Mouse (Mus musculus) spleen, adult 2 months (tissue): ENCODE data around the gene Nrros. TPM values are rescaled to one million over a fixed set of nuclear protein-coding genes. Genes with fewer than 3 reads are reported as not detected.

ENCODE experiments used
- DNase-seq, 2 experiments: peaks; one replicate each; pipeline versions ENCODE4 v3.0.0 to v3.0.0-alpha.2; 2012 to 2021; ENCODE audit warnings: low spot score in 2 of 2, low read depth in 1 of 2
- H3K27ac ChIP-seq: fragments of 200-500 bp; 2 replicates; pipeline ENCODE4 v1.5.1; 2012; ENCODE audit warnings: low read length, inconsistent platforms; ENCODE audit not compliant: insufficient read depth
- H3K27me3 ChIP-seq: fragments of 200-500 bp; 2 replicates; pipeline ENCODE4 v1.6.1; 2012; ENCODE audit warnings: mild to moderate bottlenecking, moderate library complexity, low read length, inconsistent platforms; ENCODE audit not compliant: control insufficient read depth, insufficient read depth
- H3K36me3 ChIP-seq: fragments of 200-500 bp; 2 replicates; pipeline ENCODE4 v1.6.1; 2012; ENCODE audit warnings: mild to moderate bottlenecking, low read length, inconsistent platforms; ENCODE audit not compliant: control insufficient read depth, insufficient read depth
- H3K4me1 ChIP-seq: fragments of 200-500 bp; 2 replicates; pipeline ENCODE4 v1.6.1; 2011; ENCODE audit warnings: inconsistent platforms; ENCODE audit not compliant: control insufficient read depth, insufficient read depth, insufficient read length
- H3K4me3 ChIP-seq: fragments of 200-500 bp; 2 replicates; pipeline ENCODE4 v1.5.1; 2011; ENCODE audit warnings: mild to moderate bottlenecking, inconsistent platforms; ENCODE audit not compliant: insufficient read depth, insufficient read length; ENCODE audit errors: extremely low read depth
- CTCF ChIP-seq: fragments of 200-500 bp; IDR thresholded peaks from 2 replicates; pipeline ENCODE4 v1.5.1; 2011; ENCODE audit warnings: mild to moderate bottlenecking, inconsistent platforms; ENCODE audit not compliant: insufficient read depth, insufficient read length, insufficient replicate concordance; ENCODE audit errors: extremely low read depth
- POLR2A ChIP-seq: fragments of 200-500 bp; IDR thresholded peaks from 2 replicates; pipeline ENCODE4 v1.6.1; 2011; ENCODE audit warnings: low read depth, low read length, inconsistent platforms
- WGBS: fragments of 180-500 bp; shearing (Covaris S2); methylation state at CpG from one replicate; pipeline ENCODE4 v1.1.7; 2018; 5-methylcytosine and 5-hydroxymethylcytosine counted together
- polyA plus RNA-seq: library from polyadenylated mRNA; depleted of rRNA; stranded (reverse); fragments of >200 nt; gene quantifications from 2 replicates; pipeline ENCODE4 v1.2.3, GENCODE M21; 2012

Nrros gene
- polyA plus RNA-seq, 1 experiment: 105 TPM

GRCm38 (mm10) chr16:32120454-32120853, 44.9 kb downstream of the Nrros start:
- Histone ChIP-seq H3K4me1 (peaks cover 20% of the 10 kb centered on the region; the same call in 1 of the 2 replicates), H3K36me3 (no peaks in the 10 kb centered on the region), H3K27ac (no peak overlapping the region), H3K4me3 (no peak overlapping the region), H3K27me3 (no peaks in the 10 kb centered on the region)
- 96% methylated on average over 3 of the region's 3 CpGs for WGBS
- TF ChIP-seq CTCF (no peak), POLR2A (no peak)
- DNase-seq: no peak

- H3K4me3 ChIP-seq: no peak overlapping the region
- no peak for DNase-seq
- H3K27ac ChIP-seq: no peak overlapping the region
- no peaks in the 10 kb centered on the region for H3K36me3 ChIP-seq
- TF ChIP-seq POLR2A: no peak
- TF ChIP-seq CTCF: no peak
- H3K4me1 ChIP-seq: peaks cover 22% of the 10 kb centered on the region; the same call in 1 of the 2 replicates
- 62% methylated on average over 5 of the region's 5 CpGs for WGBS
- no peaks in the 10 kb centered on the region for H3K27me3 ChIP-seq
These were observed 49.2 kb downstream of the Nrros start for GRCm38 (mm10) chr16:32116186-32116585.

GRCm38 (mm10) chr16:32115781-32116180, 49.6 kb downstream of the Nrros start:
- peaks cover 22% of the 10 kb centered on the region; the same call in 1 of the 2 replicates for H3K4me1 ChIP-seq
- TF ChIP-seq POLR2A (no peak), CTCF (no peak)
- 46% methylated on average over 6 of the region's 6 CpGs for WGBS
- no peak for DNase-seq
- H3K4me3 ChIP-seq: no peak overlapping the region
- H3K36me3 ChIP-seq: no peaks in the 10 kb centered on the region
- H3K27me3 ChIP-seq: no peaks in the 10 kb centered on the region
- no peak overlapping the region for H3K27ac ChIP-seq

GRCm38 (mm10) chr16:32114968-32115695, 50.3 kb downstream of the Nrros start:
- WGBS: 19% methylated on average over 15 of the region's 15 CpGs

GRCm38 (mm10) chr16:32114406-32114805, 51.0 kb downstream of the Nrros start:
- TF ChIP-seq CTCF (no peak), POLR2A (no peak)
- Histone ChIP-seq H3K4me3 (no peak overlapping the region), H3K27me3 (no peaks in the 10 kb centered on the region), H3K27ac (peak overlapping the region; percentile 46), H3K4me1 (peaks cover 22% of the 10 kb centered on the region; the same call in 1 of the 2 replicates), H3K36me3 (no peaks in the 10 kb centered on the region)
- DNase-seq: no peak
- WGBS: 89% methylated on average over 10 of the region's 10 CpGs

More at GRCm38 (mm10) chr16:32114968-32115695, 50.3 kb downstream of the Nrros start:
- Histone ChIP-seq H3K4me1 (peaks cover 22% of the 10 kb centered on the region; the same call in 1 of the 2 replicates), H3K36me3 (no peaks in the 10 kb centered on the region), H3K4me3 (no peak overlapping the region), H3K27ac (peak overlapping the region; percentile 46; the same call in 1 of the 2 replicates), H3K27me3 (no peaks in the 10 kb centered on the region)
- no peak for TF ChIP-seq POLR2A
- TF ChIP-seq CTCF: peak; percentile 87; the same call in 1 of the 2 replicates
- DNase-seq: peak in 1 of 2 experiments; percentile 84

GRCm38 (mm10) chr16:32113541-32114218, 51.7 kb downstream of the Nrros start:
- no peak for TF ChIP-seq CTCF
- TF ChIP-seq POLR2A: no peak
- H3K27me3 ChIP-seq: no peaks in the 10 kb centered on the region
- H3K4me3 ChIP-seq: peak overlapping the region; percentile 37; the same call in 1 of the 2 replicates
- H3K4me1 ChIP-seq: peaks cover 22% of the 10 kb centered on the region; the same call in 1 of the 2 replicates
- peak overlapping the region; percentile 81 for H3K27ac ChIP-seq
- H3K36me3 ChIP-seq: no peaks in the 10 kb centered on the region
- peak; percentile 65 to 71 for DNase-seq
- WGBS: 5% methylated on average over 23 of the region's 23 CpGs
